Mouse (Mus musculus): ENCODE results near the gene Capn2. TPM values are rescaled to one million over a fixed set of nuclear protein-coding genes. Genes with fewer than 3 reads are reported as not detected.

Gene Capn2
- polyA plus RNA-seq, 1 experiment from 2014 or later: 135 TPM

- no peak overlapping the region for H3K4me2 ChIP-seq (replicated peaks; ENCODE audit: low read depth, low read length)
- H3K9me3 ChIP-seq (ENCODE audit: low read length): no peaks in the 10 kb centered on the region
- no peaks in the 10 kb centered on the region for H3K27me3 ChIP-seq (replicated peaks; ENCODE audit: insufficient read depth, low read length)
- peaks cover 8% of the 10 kb centered on the region; the same call in 1 of the 2 replicates for H3K36me3 ChIP-seq (ENCODE audit: insufficient read depth, low read length)
- H3K4me1 ChIP-seq (ENCODE audit: insufficient read depth, low read depth, low read length): peaks cover 10% of the 10 kb centered on the region; the same call in 1 of the 2 replicates
- no peak overlapping the region for H3K9ac ChIP-seq (replicated peaks; ENCODE audit: low read depth)
- no peak overlapping the region for H3K4me3 ChIP-seq (ENCODE audit: low read depth, low read length)
- 67% methylated on average over 5 of the region's 5 CpGs for WGBS
- DNase-seq (ENCODE audit: low spot score): no peak
- TF ChIP-seq CTCF (IDR thresholded peaks at IDR 0.05) (no peak), EP300 (IDR thresholded peaks at IDR 0.05) (no peak)
- ATAC-seq: no peak
- no peak overlapping the region; the same call in none of the 2 replicates for H3K27ac ChIP-seq (ENCODE audit: low read length)
Observed at GRCm38 (mm10) chr1:182512901-182513410, 4.5 kb downstream of the Capn2 start.

GRCm38 (mm10) chr1:182511778-182512177 is 5.6 kb downstream of the Capn2 start:
- Histone ChIP-seq H3K9ac (replicated peaks; ENCODE audit: low read depth) (no peak overlapping the region), H3K9me3 (ENCODE audit: low read length) (no peaks in the 10 kb centered on the region), H3K4me2 (replicated peaks; ENCODE audit: low read depth, low read length) (no peak overlapping the region), H3K27me3 (replicated peaks; ENCODE audit: insufficient read depth, low read length) (no peaks in the 10 kb centered on the region), H3K27ac (ENCODE audit: low read length) (0 out of 2 replicates have a peak overlapping the region, but pooled peaks have one; percentile 16), H3K36me3 (ENCODE audit: insufficient read depth, low read length) (peaks cover 8% of the 10 kb centered on the region; the same call in 1 of the 2 replicates), H3K4me3 (ENCODE audit: low read depth, low read length) (no peak overlapping the region), H3K4me1 (ENCODE audit: insufficient read depth, low read depth, low read length) (peaks cover 10% of the 10 kb centered on the region; the same call in 1 of the 2 replicates)
- DNase-seq (ENCODE audit: low spot score): no peak
- 75% methylated on average over 8 of the region's 8 CpGs for WGBS
- no peak for ATAC-seq
- TF ChIP-seq CTCF (IDR thresholded peaks at IDR 0.05) (no peak), EP300 (IDR thresholded peaks at IDR 0.05) (no peak)

- DNase-seq (ENCODE audit: low spot score): peak; percentile 27
- Histone ChIP-seq H3K9me3 (ENCODE audit: low read length) (no peaks in the 10 kb centered on the region), H3K36me3 (ENCODE audit: insufficient read depth, low read length) (peaks cover 8% of the 10 kb centered on the region; the same call in 1 of the 2 replicates), H3K27ac (ENCODE audit: low read length) (peak overlapping the region; percentile 43; the same call in 1 of the 2 replicates), H3K4me3 (ENCODE audit: low read depth, low read length) (no peak overlapping the region), H3K4me1 (ENCODE audit: insufficient read depth, low read depth, low read length) (peaks cover 11% of the 10 kb centered on the region; the same call in 1 of the 2 replicates), H3K4me2 (replicated peaks; ENCODE audit: low read depth, low read length) (no peak overlapping the region), H3K9ac (replicated peaks; ENCODE audit: low read depth) (no peak overlapping the region), H3K27me3 (replicated peaks; ENCODE audit: insufficient read depth, low read length) (no peaks in the 10 kb centered on the region)
- TF ChIP-seq EP300 (IDR thresholded peaks at IDR 0.05): peak; percentile 84
- no peak for TF ChIP-seq CTCF (IDR thresholded peaks at IDR 0.05)
- WGBS: 44% methylated on average over 2 of the region's 2 CpGs
- peak; percentile 18 for ATAC-seq
Observed at GRCm38 (mm10) chr1:182511073-182511472, 6.3 kb downstream of the Capn2 start.

- ATAC-seq (peak; percentile 84), DNase-seq (ENCODE audit: low spot score) (peak; percentile 87)
- no peaks in the 10 kb centered on the region for H3K9me3 ChIP-seq (ENCODE audit: low read length)
- no peak overlapping the region for H3K9ac ChIP-seq (replicated peaks; ENCODE audit: low read depth)
- TF ChIP-seq EP300 (IDR thresholded peaks at IDR 0.05) (peak; percentile 86), CTCF (IDR thresholded peaks at IDR 0.05) (no peak)
- peak overlapping the region; percentile 81 for H3K27ac ChIP-seq (ENCODE audit: low read length)
- WGBS: 54% methylated on average over 10 of the region's 10 CpGs
- no peak overlapping the region for H3K4me3 ChIP-seq (ENCODE audit: low read depth, low read length)
- H3K27me3 ChIP-seq (replicated peaks; ENCODE audit: insufficient read depth, low read length): no peaks in the 10 kb centered on the region
- H3K4me2 ChIP-seq (replicated peaks; ENCODE audit: low read depth, low read length): no peak overlapping the region
- H3K4me1 ChIP-seq (ENCODE audit: insufficient read depth, low read depth, low read length): peaks cover 15% of the 10 kb centered on the region
- peaks cover 8% of the 10 kb centered on the region; the same call in 1 of the 2 replicates for H3K36me3 ChIP-seq (ENCODE audit: insufficient read depth, low read length)
Observed at GRCm38 (mm10) chr1:182509110-182509797, 8.2 kb downstream of the Capn2 start.

GRCm38 (mm10) chr1:182506229-182506986 is 11.0 kb downstream of the Capn2 start:
- Histone ChIP-seq H3K27me3 (replicated peaks; ENCODE audit: insufficient read depth, low read length) (no peaks in the 10 kb centered on the region), H3K4me3 (ENCODE audit: low read depth, low read length) (no peak overlapping the region), H3K9me3 (ENCODE audit: low read length) (no peaks in the 10 kb centered on the region), H3K4me1 (ENCODE audit: insufficient read depth, low read depth, low read length) (peaks cover 27% of the 10 kb centered on the region), H3K9ac (replicated peaks; ENCODE audit: low read depth) (no peak overlapping the region; the same call in 1 of the 2 replicates), H3K4me2 (replicated peaks; ENCODE audit: low read depth, low read length) (0 out of 2 replicates have a peak overlapping the region, but pooled peaks have one; percentile 4), H3K27ac (ENCODE audit: low read length) (peak overlapping the region; percentile 86), H3K36me3 (ENCODE audit: insufficient read depth, low read length) (peaks cover 6% of the 10 kb centered on the region; the same call in 1 of the 2 replicates)
- DNase-seq (ENCODE audit: low spot score) (peak; percentile 92), ATAC-seq (peak; percentile 73)
- TF ChIP-seq EP300 (IDR thresholded peaks at IDR 0.05) (peak; percentile 89), CTCF (IDR thresholded peaks at IDR 0.05) (peak; percentile 67)
- WGBS: 28% methylated on average over 7 of the region's 7 CpGs

GRCm38 (mm10) chr1:182505291-182505690 is 12.1 kb downstream of the Capn2 start:
- DNase-seq (ENCODE audit: low spot score): no peak
- Histone ChIP-seq H3K9me3 (ENCODE audit: low read length) (no peaks in the 10 kb centered on the region), H3K9ac (replicated peaks; ENCODE audit: low read depth) (no peak overlapping the region), H3K4me2 (replicated peaks; ENCODE audit: low read depth, low read length) (no peak overlapping the region), H3K27me3 (replicated peaks; ENCODE audit: insufficient read depth, low read length) (no peaks in the 10 kb centered on the region), H3K27ac (ENCODE audit: low read length) (peak overlapping the region; percentile 86; the same call in 1 of the 2 replicates), H3K4me1 (ENCODE audit: insufficient read depth, low read depth, low read length) (peaks cover 29% of the 10 kb centered on the region), H3K4me3 (ENCODE audit: low read depth, low read length) (no peak overlapping the region), H3K36me3 (ENCODE audit: insufficient read depth, low read length) (no peaks in the 10 kb centered on the region)
- no peak for ATAC-seq
- WGBS: 85% methylated on average over 3 of the region's 3 CpGs
- no peak for TF ChIP-seq CTCF (IDR thresholded peaks at IDR 0.05)
- no peak for TF ChIP-seq EP300 (IDR thresholded peaks at IDR 0.05)
